Mouse (Mus musculus) kidney, adult 2 months (tissue): ENCODE measurements around the gene Kcnj11. TPM values are rescaled to one million over a fixed set of nuclear protein-coding genes. Genes with fewer than 3 reads are reported as not detected.

Experiments used
- DNase-seq: peaks from one replicate; pipeline ENCODE4 v3.0.0; 2021
- H3K27ac ChIP-seq: fragments of 200-500 bp; 2 replicates; pipeline ENCODE4 v1.5.1; 2012; ENCODE audit warnings: low read depth, low read length, control low read depth, inconsistent platforms; ENCODE audit not compliant: insufficient read depth
- H3K27me3 ChIP-seq: fragments of 200-500 bp; replicated peaks from 2 replicates; pipeline ENCODE4 v1.6.1; 2012; ENCODE audit warnings: mild to moderate bottlenecking, moderate library complexity, low read length, inconsistent platforms; ENCODE audit not compliant: control insufficient read depth, insufficient read depth
- H3K36me3 ChIP-seq: fragments of 200-500 bp; 2 replicates; pipeline ENCODE4 v1.6.1; 2012; ENCODE audit warnings: mild to moderate bottlenecking, moderate library complexity, low read length, inconsistent platforms; ENCODE audit not compliant: control insufficient read depth, insufficient read depth
- H3K4me1 ChIP-seq: fragments of 200-500 bp; 2 replicates; pipeline ENCODE4 v1.6.1; 2011; ENCODE audit warnings: low read length; ENCODE audit not compliant: control insufficient read depth, insufficient read depth
- H3K4me3 ChIP-seq: fragments of 200-500 bp; 2 replicates; pipeline ENCODE4 v1.5.1; 2011; ENCODE audit warnings: mild to moderate bottlenecking, low read depth, low read length, control low read depth; ENCODE audit not compliant: insufficient read depth
- CTCF ChIP-seq: fragments of 200-500 bp; conservative IDR thresholded peaks from 2 replicates; pipeline ENCODE4 v1.5.1; 2011; ENCODE audit warnings: low read depth, mild to moderate bottlenecking, control low read depth, low read length, moderate library complexity, mixed read lengths; ENCODE audit not compliant: insufficient read depth, insufficient read length
- POLR2A ChIP-seq: fragments of 200-500 bp; IDR thresholded peaks from one replicate; pipeline ENCODE4 v1.6.1; 2011; ENCODE audit warnings: low read depth, low read length, control low read depth
- WGBS: fragments of 180-500 bp; shearing (Covaris S2); methylation state at CpG from one replicate; pipeline ENCODE4 v1.1.7; 2018; 5-methylcytosine and 5-hydroxymethylcytosine counted together
- polyA plus RNA-seq: library from polyadenylated mRNA; depleted of rRNA; stranded (reverse); fragments of >200 nt; gene quantifications from 2 replicates; pipeline ENCODE4 v1.2.3, GENCODE M21; 2012; rRNA removed

The Kcnj11 gene
- polyA plus RNA-seq, 1 experiment = 1.7 TPM

GRCm38 (mm10) chr7:46052161-46052821 is 48.3 kb downstream of the Kcnj11 start:
- H3K4me3 ChIP-seq = no peak overlapping the region
- H3K36me3 ChIP-seq = no peaks in the 10 kb centered on the region
- no peaks in the 10 kb centered on the region for H3K4me1 ChIP-seq
- H3K27me3 ChIP-seq = no peaks in the 10 kb centered on the region
- peak; percentile 33; the same call in 1 of the 2 replicates for TF ChIP-seq CTCF
- no peak for TF ChIP-seq POLR2A
- no peak overlapping the region for H3K27ac ChIP-seq
- WGBS = 87% methylated on average over 4 of the region's 4 CpGs
- peak; percentile 16 for DNase-seq

DNA sequence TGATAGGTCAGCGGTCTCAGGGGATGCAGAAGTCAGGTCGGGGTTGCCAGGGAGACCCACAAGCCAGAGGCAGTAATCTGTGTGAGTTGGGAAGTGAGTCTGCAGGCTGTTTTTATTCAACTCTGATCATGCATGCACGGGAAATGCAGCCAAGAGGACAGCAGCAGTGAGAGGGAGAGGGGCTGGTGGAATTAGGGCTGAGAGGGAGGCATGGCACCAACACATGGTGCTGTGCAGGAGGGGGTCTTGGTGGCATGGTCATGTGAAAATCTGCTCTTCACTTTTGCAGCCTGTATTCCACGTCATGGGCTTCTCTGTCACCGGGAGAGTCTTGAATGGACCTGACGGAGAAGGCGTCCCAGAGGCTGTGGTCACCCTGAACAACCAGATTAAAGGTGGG is 50.6 kb downstream of the Kcnj11 start:
- Histone ChIP-seq H3K4me3 (no peak overlapping the region), H3K27ac (no peak overlapping the region), H3K27me3 (no peaks in the 10 kb centered on the region), H3K36me3 (no peaks in the 10 kb centered on the region), H3K4me1 (no peaks in the 10 kb centered on the region)
- 92% methylated on average over 7 of the region's 7 CpGs for WGBS
- no peak for TF ChIP-seq POLR2A
- no peak for TF ChIP-seq CTCF
- DNase-seq = no peak

GRCm38 (mm10) chr7:46047873-46048562 is 52.5 kb downstream of the Kcnj11 start:
- WGBS = 89% methylated on average over 13 of the region's 13 CpGs
- no peak for TF ChIP-seq POLR2A
- TF ChIP-seq CTCF = no peak
- Histone ChIP-seq H3K27me3 (no peaks in the 10 kb centered on the region), H3K4me3 (no peak overlapping the region), H3K27ac (no peak overlapping the region), H3K36me3 (no peaks in the 10 kb centered on the region), H3K4me1 (no peaks in the 10 kb centered on the region)
- DNase-seq = no peak

DNA sequence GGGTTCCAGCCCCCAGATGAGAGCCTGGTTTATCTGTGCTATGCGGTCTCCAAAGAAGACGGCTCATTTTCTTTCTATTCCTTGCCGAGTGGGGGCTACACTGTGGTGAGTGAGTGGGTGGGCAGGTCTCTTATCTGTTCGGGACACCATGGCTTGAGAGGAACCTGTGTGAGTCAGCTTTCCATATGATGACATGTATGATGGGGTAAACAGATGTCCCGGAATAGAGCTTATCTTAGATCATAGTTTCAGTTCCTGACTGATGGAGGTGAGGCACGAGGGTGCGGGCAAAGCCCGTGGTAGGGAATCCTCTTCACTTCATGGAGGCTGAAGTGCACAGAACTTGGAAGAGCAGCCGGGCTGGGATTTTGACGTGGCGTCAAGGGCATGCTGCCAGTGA is 54.7 kb downstream of the Kcnj11 start:
- Histone ChIP-seq H3K4me3 (no peak overlapping the region), H3K27ac (no peak overlapping the region), H3K36me3 (no peaks in the 10 kb centered on the region; the same call in 1 of the 2 replicates), H3K27me3 (no peaks in the 10 kb centered on the region), H3K4me1 (no peaks in the 10 kb centered on the region)
- no peak for DNase-seq
- no peak for TF ChIP-seq CTCF
- TF ChIP-seq POLR2A = no peak
- 92% methylated on average over 11 of the region's 11 CpGs for WGBS

DNA sequence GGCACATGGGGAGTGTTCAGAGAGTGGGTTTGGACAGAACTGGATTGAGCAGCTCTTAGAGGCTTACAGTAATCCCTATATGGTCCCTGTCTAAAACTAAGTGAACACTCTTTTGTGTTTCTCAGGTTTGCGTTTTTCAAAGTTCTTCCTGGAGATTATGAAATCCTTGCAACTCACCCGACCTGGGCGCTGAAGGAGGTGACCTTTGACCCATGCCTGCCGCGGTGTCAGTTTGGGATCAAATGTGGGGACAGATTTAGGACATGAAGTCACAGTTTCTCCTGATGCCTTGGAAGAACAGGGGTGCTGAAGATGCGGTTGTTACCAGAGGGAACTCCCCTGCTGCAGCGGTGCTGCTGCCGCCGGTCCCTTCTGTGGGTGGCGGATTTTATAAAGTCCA is 56.5 kb downstream of the Kcnj11 start:
- H3K27ac ChIP-seq = no peak overlapping the region
- WGBS = 84% methylated on average over 10 of the region's 10 CpGs

More for the DNA sequence above, 56.5 kb downstream of the Kcnj11 start:
- no peaks in the 10 kb centered on the region for H3K4me1 ChIP-seq
- no peak for DNase-seq
- no peaks in the 10 kb centered on the region for H3K27me3 ChIP-seq
- H3K36me3 ChIP-seq = no peaks in the 10 kb centered on the region; the same call in 1 of the 2 replicates
- no peak overlapping the region for H3K4me3 ChIP-seq
- TF ChIP-seq CTCF = no peak
- no peak for TF ChIP-seq POLR2A

Other genes starting within 250 kb of the Kcnj11 start
- 331 and 358 TPM in 2 replicates for gene Kdelr1, start 228.0 kb downstream of the Kcnj11 start, polyA plus RNA-seq
- 0.45 and 0.50 TPM in 2 replicates for gene Grin2d, start 222.4 kb downstream of the Kcnj11 start, polyA plus RNA-seq
- gene Syngr4, start 204.1 kb downstream of the Kcnj11 start, polyA plus RNA-seq = 0.19 and 0.50 TPM in 2 replicates
- gene Tmem143, start 203.8 kb downstream of the Kcnj11 start, polyA plus RNA-seq = 123 and 143 TPM in 2 replicates
- gene Emp3, start 179.4 kb downstream of the Kcnj11 start, polyA plus RNA-seq = 62.1 and 65.4 TPM in 2 replicates
- gene Ccdc114, start 176.7 kb downstream of the Kcnj11 start, polyA plus RNA-seq = 8.6 and 8.9 TPM in 2 replicates
- gene Abcc6, start 70.5 kb downstream of the Kcnj11 start, polyA plus RNA-seq = 13.2 and 21.1 TPM in 2 replicates
- 36.4 and 36.8 TPM in 2 replicates for gene Nomo1, start 67.1 kb downstream of the Kcnj11 start, polyA plus RNA-seq
- gene Abcc8, start 79.3 kb upstream of the Kcnj11 start, polyA plus RNA-seq = 0.30 and 0.64 TPM in 2 replicates
- gene Ush1c, start 137.7 kb upstream of the Kcnj11 start, polyA plus RNA-seq = 50.8 and 52.4 TPM in 2 replicates
- 0.04 and 0.06 TPM in 2 replicates for gene Otog, start 140.2 kb upstream of the Kcnj11 start, polyA plus RNA-seq